Mouse (Mus musculus) embryonic facial prominence, embryonic 13.5 days (tissue): Measurements from ENCODE around the gene Gpr37l1. TPM values are rescaled to one million over a fixed set of nuclear protein-coding genes. Genes with fewer than 3 reads are reported as not detected.
A peak's percentile ranks its signal among the peaks of the same experiment; 100 is the strongest.
"Not testable (repeated sequence)": the region's sequence is repeated elsewhere in the genome, so short reads cannot be mapped to it uniquely, and the experiment has no call there.

Experiments
- ATAC-seq: fragments of 200-750 bp; cut with Nextera tagmentation; 2 replicates; pipeline ENCODE4 v1.8.0; 2017; ENCODE audit warnings: low read depth; ENCODE audit not compliant: insufficient number of reproducible peaks, insufficient read depth, low FRiP score, low TSS enrichment
- H3K27ac ChIP-seq: fragments of 300-500 bp; sonication (generic); 2 replicates; pipeline ENCODE4 v1.5.1; 2015; ENCODE audit warnings: moderate library complexity, mild to moderate bottlenecking, inconsistent platforms
- H3K27me3 ChIP-seq: fragments of 300-500 bp; sonication (generic); 2 replicates; pipeline ENCODE4 v1.6.1; 2015; ENCODE audit warnings: mild to moderate bottlenecking, inconsistent platforms
- H3K36me3 ChIP-seq: fragments of 300-500 bp; sonication (generic); 2 replicates; pipeline ENCODE4 v1.6.1; 2015; ENCODE audit warnings: mild to moderate bottlenecking, inconsistent platforms
- H3K4me1 ChIP-seq: fragments of 300-500 bp; sonication (generic); 2 replicates; pipeline ENCODE4 v1.6.1; 2015; ENCODE audit warnings: inconsistent platforms
- H3K4me2 ChIP-seq: fragments of 300-500 bp; sonication (generic); 2 replicates; pipeline ENCODE4 v1.6.1; 2015; ENCODE audit warnings: moderate library complexity, mild to moderate bottlenecking, inconsistent platforms
- H3K4me3 ChIP-seq: fragments of 300-500 bp; sonication (generic); 2 replicates; pipeline ENCODE4 v1.5.1; 2015; ENCODE audit warnings: mild to moderate bottlenecking, inconsistent platforms
- H3K9ac ChIP-seq: fragments of 300-500 bp; sonication (generic); 2 replicates; pipeline ENCODE4 v1.6.1; 2015; ENCODE audit warnings: mild to moderate bottlenecking, inconsistent platforms
- H3K9me3 ChIP-seq: fragments of 300-500 bp; sonication (generic); 2 replicates; pipeline ENCODE4 v1.6.1; 2016; ENCODE audit warnings: inconsistent platforms
- WGBS: fragments of 180-500 bp; shearing (Covaris S2); methylation state at CpG from one replicate; pipeline ENCODE4 v1.1.7; 2015; ENCODE audit warnings: mixed read lengths; 5-methylcytosine and 5-hydroxymethylcytosine counted together
- polyA plus RNA-seq: library from polyadenylated mRNA; unstranded; fragments of >200 nt; fragmentation: Nextera tagmentation; extraction: Ambion mirVana; gene quantifications from 2 replicates; pipeline ENCODE4 v1.2.1, GENCODE M21; 2015

The Gpr37l1 gene
- polyA plus RNA-seq, 1 experiment from 2014 or later = not detected

DNA sequence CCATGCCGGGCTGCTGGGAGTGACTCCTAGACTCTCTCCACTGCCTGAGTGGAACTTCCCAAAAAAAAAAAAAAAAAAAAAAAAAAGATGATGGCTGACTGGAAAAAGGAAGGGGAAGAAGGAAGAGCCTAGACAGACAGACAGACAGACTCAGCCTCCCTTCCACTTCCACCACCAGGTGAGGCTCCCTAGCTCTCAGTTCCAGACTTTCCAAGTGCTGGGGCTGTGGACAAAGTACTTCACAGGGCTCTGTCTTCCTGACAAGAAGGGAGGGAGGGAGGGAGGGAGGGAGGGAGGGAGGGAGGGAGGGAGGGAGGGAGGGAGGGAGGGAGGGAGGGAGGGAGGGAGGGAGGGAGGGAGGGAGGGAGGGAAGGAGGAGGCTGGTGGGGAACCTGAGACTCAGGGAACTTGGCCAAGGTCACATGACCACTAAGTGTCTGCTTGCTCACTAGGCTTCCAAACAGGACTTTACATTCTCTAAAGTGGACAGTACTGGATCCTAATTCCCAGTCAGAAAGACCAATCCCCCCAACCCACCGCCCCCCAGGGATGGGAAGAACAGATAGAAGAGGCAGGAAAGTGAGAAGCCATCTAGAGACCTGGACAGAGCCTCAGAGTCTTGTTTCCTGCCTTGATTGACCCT lies 37.0 kb downstream of the Gpr37l1 start:
- no peak overlapping the region for H3K9ac ChIP-seq
- WGBS = 55% methylated on average over 2 of the region's 2 CpGs
- no peaks in the 10 kb centered on the region for H3K36me3 ChIP-seq
- ATAC-seq = no peak
- peaks cover 64% of the 10 kb centered on the region for H3K4me1 ChIP-seq
- no peaks in the 10 kb centered on the region for H3K9me3 ChIP-seq
- no peak overlapping the region for H3K27ac ChIP-seq
- no peak overlapping the region for H3K4me3 ChIP-seq
- no peak overlapping the region for H3K4me2 ChIP-seq
- H3K27me3 ChIP-seq = 0 out of 2 replicates have a peak, but pooled peaks cover 8% of the 10 kb centered on the region

DNA sequence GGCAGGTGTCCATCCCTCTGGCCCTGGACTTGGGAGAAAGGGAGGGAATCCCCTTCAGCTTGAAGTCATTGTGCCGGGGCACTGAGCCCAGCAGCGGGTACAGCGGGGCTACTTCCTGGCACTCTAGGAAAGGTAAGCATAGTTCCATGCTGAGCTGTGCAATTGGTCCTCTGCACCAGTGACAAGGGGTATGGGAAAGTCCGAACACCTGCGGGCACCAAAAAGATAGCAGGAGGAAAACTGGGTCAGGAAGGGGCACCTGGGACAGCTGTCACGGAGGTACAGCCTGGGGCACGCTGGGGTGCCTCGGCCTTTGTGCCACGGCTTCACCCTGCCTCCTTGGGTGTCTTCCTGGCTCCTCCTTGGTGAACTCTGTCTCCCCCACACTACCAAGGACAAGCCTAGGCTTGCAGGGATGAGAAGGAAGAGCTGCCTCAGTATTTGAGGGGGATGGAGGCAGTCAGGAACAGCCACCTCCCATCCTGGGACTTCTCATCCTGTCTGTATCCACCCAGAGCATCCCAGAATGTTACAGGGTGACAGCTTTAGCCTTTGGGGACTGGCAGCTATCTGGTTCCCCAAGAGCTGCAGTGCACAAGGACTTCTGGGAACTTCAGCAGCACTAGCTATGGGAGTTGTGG lies 37.8 kb downstream of the Gpr37l1 start:
- Histone ChIP-seq H3K4me1 (peaks cover 70% of the 10 kb centered on the region), H3K9ac (no peak overlapping the region), H3K4me2 (no peak overlapping the region), H3K4me3 (no peak overlapping the region), H3K9me3 (no peaks in the 10 kb centered on the region), H3K36me3 (no peaks in the 10 kb centered on the region), H3K27me3 (peaks cover 14% of the 10 kb centered on the region; the same call in 1 of the 2 replicates), H3K27ac (no peak overlapping the region)
- no peak for ATAC-seq
- WGBS = 70% methylated on average over 9 of the region's 9 CpGs

DNA sequence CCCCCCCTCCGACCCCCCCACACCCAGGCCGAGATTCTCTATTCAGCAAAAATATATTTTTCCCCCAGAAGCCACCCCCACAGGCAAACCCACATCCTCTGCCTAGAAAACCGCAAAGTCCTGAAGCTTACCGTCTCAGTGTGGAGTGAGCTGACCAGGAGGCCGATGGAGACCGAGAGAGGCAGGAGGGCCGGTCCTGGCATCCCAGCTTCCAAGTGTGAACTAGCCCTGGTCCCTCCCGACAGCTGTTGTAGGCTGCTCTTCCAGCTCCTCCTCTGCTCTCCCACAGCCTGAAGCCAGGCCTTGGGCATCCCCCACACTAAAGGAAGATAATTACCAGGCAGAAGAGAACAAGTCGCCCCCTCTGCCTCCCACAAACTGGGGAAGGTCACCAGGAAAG lies 38.5 kb downstream of the Gpr37l1 start:
- no peaks in the 10 kb centered on the region for H3K9me3 ChIP-seq
- H3K4me2 ChIP-seq = 0 out of 2 replicates have a peak overlapping the region, but pooled peaks have one; percentile 52
- no peak overlapping the region for H3K4me3 ChIP-seq
- peaks cover 14% of the 10 kb centered on the region; the same call in 1 of the 2 replicates for H3K27me3 ChIP-seq
- no peaks in the 10 kb centered on the region for H3K36me3 ChIP-seq
- no peak for ATAC-seq
- peak overlapping the region; percentile 94 for H3K27ac ChIP-seq
- 26% methylated on average over 9 of the region's 9 CpGs for WGBS
- H3K4me1 ChIP-seq = peaks cover 70% of the 10 kb centered on the region
- H3K9ac ChIP-seq = no peak overlapping the region

DNA sequence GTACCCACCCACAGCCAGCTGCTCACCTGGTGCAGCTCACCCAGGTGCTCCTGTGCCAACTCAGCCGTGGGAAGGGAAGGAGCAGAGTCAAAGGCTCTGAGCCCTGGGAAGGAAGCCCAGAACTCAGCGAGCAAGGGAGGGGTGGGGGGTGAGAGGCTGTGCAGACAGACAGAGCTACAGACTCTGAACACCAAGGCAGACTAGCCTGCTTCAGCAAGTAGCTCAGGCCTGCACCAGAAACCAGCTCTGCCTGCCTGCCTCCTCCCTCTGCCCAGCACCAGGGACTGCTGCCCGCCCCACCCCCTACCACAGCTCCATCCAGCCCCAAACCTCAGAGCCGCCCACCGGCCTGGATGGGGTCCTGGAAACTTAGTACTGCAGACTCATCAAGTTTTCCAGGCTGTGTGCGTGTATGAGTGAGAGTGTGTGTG lies 39.5 kb downstream of the Gpr37l1 start:
- Histone ChIP-seq H3K27me3 (peaks cover 14% of the 10 kb centered on the region; the same call in 1 of the 2 replicates), H3K4me2 (peak overlapping the region; percentile 52), H3K4me3 (peak overlapping the region; percentile 18; the same call in 1 of the 2 replicates), H3K9ac (peak overlapping the region; percentile 54), H3K36me3 (no peaks in the 10 kb centered on the region), H3K27ac (peak overlapping the region; percentile 94), H3K9me3 (no peaks in the 10 kb centered on the region), H3K4me1 (peaks cover 70% of the 10 kb centered on the region)
- WGBS = 23% methylated on average over 6 of the region's 6 CpGs
- peak; percentile 79 for ATAC-seq

DNA sequence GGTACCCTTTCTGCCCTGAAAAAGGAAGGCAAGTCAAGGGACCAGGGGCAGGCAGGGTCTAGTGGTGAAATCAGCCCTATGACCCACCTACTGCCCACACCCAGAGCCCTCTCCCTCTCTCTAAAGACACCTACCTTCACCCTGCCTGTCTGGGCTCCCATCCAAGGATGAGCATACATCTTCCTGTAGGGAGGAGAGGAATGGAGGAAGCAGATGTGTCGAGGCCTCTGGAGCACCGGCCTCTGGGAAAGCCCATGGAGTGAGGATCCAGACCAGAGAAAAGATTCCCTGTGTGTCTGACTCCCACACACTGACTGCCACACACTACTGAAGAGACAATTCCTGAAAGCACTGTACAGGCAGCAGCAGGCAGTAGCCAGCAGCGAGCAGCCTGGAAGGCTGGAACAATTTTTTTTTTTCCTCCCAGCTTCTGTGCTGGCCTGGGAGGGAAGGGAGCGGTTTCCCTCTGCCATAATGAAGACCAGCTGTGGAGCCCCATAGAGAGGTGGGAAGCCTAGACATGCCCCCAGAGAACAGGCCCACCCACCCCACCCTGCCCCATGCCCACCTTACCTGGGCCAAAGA lies 40.9 kb downstream of the Gpr37l1 start:
- peaks cover 62% of the 10 kb centered on the region for H3K4me1 ChIP-seq
- 24% methylated on average over 4 of the region's 4 CpGs for WGBS
- H3K36me3 ChIP-seq = no peaks in the 10 kb centered on the region
- peaks cover 14% of the 10 kb centered on the region; the same call in 1 of the 2 replicates for H3K27me3 ChIP-seq
- 0 out of 2 replicates have a peak, but pooled peaks have one; percentile 8 for ATAC-seq
- H3K9ac ChIP-seq = peak overlapping the region; percentile 59
- peak overlapping the region; percentile 94 for H3K27ac ChIP-seq
- H3K4me3 ChIP-seq = peak overlapping the region; percentile 11; the same call in 1 of the 2 replicates
- H3K9me3 ChIP-seq = no peaks in the 10 kb centered on the region
- peak overlapping the region; percentile 52 for H3K4me2 ChIP-seq

DNA sequence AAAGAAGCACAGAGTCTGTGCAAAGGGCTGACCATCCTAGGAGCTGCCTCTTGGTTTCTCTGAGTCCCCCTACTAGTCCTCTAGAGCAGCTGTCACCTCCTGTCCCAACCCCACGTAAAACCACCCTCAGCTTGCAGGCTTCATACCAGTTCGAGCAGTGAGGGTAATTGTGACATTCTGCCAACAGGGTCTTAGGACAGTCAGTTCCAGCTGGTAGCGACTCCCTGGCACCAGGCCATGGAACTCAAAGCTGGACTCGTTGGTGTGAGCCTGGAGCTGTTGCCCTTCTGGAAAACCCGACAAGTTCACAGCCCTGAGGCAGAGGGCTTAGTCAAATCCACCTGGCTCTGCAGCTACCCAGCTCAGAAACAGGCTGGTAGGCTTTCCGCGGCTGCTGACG lies 41.5 kb downstream of the Gpr37l1 start:
- H3K27me3 ChIP-seq = peaks cover 14% of the 10 kb centered on the region; the same call in 1 of the 2 replicates
- H3K27ac ChIP-seq = peak overlapping the region; percentile 94
- H3K36me3 ChIP-seq = no peaks in the 10 kb centered on the region
- H3K9me3 ChIP-seq = no peaks in the 10 kb centered on the region
- no peak for ATAC-seq
- peak overlapping the region; percentile 59 for H3K9ac ChIP-seq
- 36% methylated on average over 8 of the region's 8 CpGs for WGBS
- H3K4me2 ChIP-seq = peak overlapping the region; percentile 52
- H3K4me1 ChIP-seq = peaks cover 56% of the 10 kb centered on the region
- H3K4me3 ChIP-seq = peak overlapping the region; percentile 11; the same call in 1 of the 2 replicates

DNA sequence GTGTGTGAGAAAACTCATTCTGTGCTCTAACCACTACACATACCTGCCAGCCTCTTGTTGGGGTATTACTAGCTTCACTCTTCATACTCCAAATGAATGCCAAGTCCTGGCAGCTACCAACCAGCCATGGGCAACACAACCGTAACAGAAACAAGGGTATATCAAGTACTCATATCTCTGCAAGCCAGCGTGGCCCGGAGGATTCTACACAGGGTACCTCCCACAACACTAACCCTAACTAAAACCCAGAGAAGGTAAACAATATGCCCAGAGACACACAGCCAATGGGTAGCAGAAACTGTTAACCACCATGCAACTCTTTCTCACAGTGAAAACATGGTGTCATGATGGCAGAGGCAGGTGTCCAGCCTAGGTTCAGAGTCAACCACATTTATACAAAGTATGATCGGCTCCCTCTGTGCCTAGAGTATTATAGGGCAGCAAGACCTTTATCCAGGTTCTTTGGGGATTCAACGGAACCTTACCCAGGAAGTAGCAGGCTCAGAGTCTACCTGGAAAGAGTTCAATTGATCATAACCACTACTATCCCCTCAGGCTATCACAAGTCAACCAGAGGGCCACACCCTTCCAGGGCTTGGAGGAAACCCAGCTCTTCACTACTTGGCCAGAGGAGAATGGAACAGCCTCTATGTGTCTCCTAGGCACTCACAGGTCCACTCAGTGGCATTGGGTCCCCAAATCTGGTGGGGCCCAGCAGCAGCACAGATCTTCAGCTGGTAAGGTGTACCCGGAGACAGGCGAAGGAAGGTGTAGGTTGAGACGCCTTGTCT lies 42.7 kb downstream of the Gpr37l1 start:
- Histone ChIP-seq H3K4me3 (no peak overlapping the region), H3K27me3 (peaks cover 14% of the 10 kb centered on the region; the same call in 1 of the 2 replicates), H3K4me1 (peaks cover 49% of the 10 kb centered on the region), H3K27ac (no peak overlapping the region), H3K4me2 (no peak overlapping the region), H3K36me3 (peaks cover 10% of the 10 kb centered on the region; the same call in 1 of the 2 replicates), H3K9me3 (no peaks in the 10 kb centered on the region), H3K9ac (0 out of 2 replicates have a peak overlapping the region, but pooled peaks have one; percentile 11)
- ATAC-seq = no peak
- WGBS = 93% methylated on average over 8 of the region's 8 CpGs

DNA sequence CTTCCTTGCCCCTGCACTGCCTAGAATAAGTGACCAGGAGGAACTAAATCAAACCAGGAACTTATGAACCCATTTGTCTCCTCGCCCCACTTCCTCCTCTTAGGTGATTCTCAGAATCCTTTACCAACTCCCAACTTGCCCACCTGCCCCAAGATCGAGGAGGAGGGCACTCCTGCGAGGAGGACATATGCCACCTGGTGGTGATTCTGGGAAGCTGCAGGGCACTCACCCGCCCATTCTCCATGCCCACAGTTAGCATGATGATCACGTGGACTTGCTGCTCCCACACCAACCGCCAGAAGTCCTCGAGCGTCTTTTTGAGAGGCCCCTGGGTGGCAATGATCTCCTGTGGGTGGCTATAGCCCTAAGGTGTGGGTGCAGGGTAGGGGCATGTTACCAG lies 54.8 kb downstream of the Gpr37l1 start:
- WGBS = 9% methylated on average over 8 of the region's 8 CpGs
- ATAC-seq = no peak

DNA sequence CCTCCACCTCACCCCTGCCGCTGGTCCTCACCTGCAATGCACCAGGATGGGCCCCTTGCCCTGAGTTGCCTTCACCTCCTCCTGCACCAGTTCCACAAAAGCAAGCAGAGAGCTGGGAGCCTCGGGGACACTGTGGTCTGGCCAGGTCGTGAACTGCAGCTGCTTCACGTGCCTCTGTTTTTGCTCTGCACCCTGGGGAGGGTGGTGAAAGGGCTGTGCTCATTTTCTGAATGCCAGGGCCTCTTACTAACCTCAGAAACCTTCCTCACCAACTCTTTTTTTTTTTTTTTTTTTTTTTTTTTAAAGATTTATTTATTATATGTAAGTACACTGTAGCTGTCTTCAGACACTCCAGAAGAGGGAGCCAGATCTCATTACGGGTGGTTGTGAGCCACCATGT lies 56.2 kb downstream of the Gpr37l1 start:
- not testable (repeated sequence) for H3K36me3 ChIP-seq, H3K9me3 ChIP-seq, H3K9ac ChIP-seq, H3K4me3 ChIP-seq, H3K4me1 ChIP-seq, H3K4me2 ChIP-seq, H3K27ac ChIP-seq, ATAC-seq
- H3K27me3 ChIP-seq = peaks cover 12% of the 10 kb centered on the region
- 50% methylated on average over 4 of the region's 5 CpGs for WGBS

More for the DNA sequence above, 54.8 kb downstream of the Gpr37l1 start:
- H3K27ac ChIP-seq = no peak overlapping the region
- H3K4me2 ChIP-seq = no peak overlapping the region
- no peak overlapping the region for H3K4me3 ChIP-seq
- H3K36me3 ChIP-seq = no peaks in the 10 kb centered on the region
- no peaks in the 10 kb centered on the region for H3K9me3 ChIP-seq
- H3K9ac ChIP-seq = no peak overlapping the region
- peaks cover 7% of the 10 kb centered on the region; the same call in 1 of the 2 replicates for H3K4me1 ChIP-seq
- H3K27me3 ChIP-seq = no peaks in the 10 kb centered on the region
